Mouse (Mus musculus): ENCODE results near the gene Xylt1. TPM values are rescaled to one million over a fixed set of nuclear protein-coding genes. Genes with fewer than 3 reads are reported as not detected.

Gene Xylt1
- polyA plus RNA-seq, 1 experiment from 2014 or later, result 0.20 TPM

- H3K27ac ChIP-seq, result no peak overlapping the region
- H3K9me3 ChIP-seq (replicated peaks), result no peaks in the 10 kb centered on the region
- H3K36me3 ChIP-seq, result no peaks in the 10 kb centered on the region
- no peak overlapping the region for H3K4me3 ChIP-seq (replicated peaks)
- ATAC-seq (ENCODE audit: low read depth) (no peak), DNase-seq (no peak)
- H3K4me1 ChIP-seq (replicated peaks), result peaks cover 10% of the 10 kb centered on the region
- H3K4me2 ChIP-seq, result no peak overlapping the region
- no peak overlapping the region for H3K9ac ChIP-seq
- no peaks in the 10 kb centered on the region for H3K27me3 ChIP-seq
- WGBS (ENCODE audit: insufficient replicate concordance), result 72% methylated on average over 3 of the region's 3 CpGs
Measured at GRCm38 (mm10) chr7:117686997-117687302, 306.2 kb downstream of the Xylt1 start.

GRCm38 (mm10) chr7:117695612-117696011 is 314.8 kb downstream of the Xylt1 start:
- WGBS (ENCODE audit: insufficient replicate concordance), result 70% methylated on average over 4 of the region's 4 CpGs
- no peak for ATAC-seq (ENCODE audit: low read depth)
- Histone ChIP-seq H3K36me3 (no peaks in the 10 kb centered on the region), H3K9ac (no peak overlapping the region), H3K27ac (no peak overlapping the region), H3K9me3 (replicated peaks) (no peaks in the 10 kb centered on the region), H3K4me1 (replicated peaks) (no peaks in the 10 kb centered on the region), H3K27me3 (no peaks in the 10 kb centered on the region), H3K4me3 (replicated peaks) (no peak overlapping the region), H3K4me2 (no peak overlapping the region)
- DNase-seq, result no peak

- Histone ChIP-seq H3K4me2 (no peak overlapping the region), H3K4me3 (replicated peaks) (no peak overlapping the region), H3K27me3 (no peaks in the 10 kb centered on the region), H3K9ac (no peak overlapping the region), H3K27ac (no peak overlapping the region), H3K36me3 (no peaks in the 10 kb centered on the region), H3K4me1 (replicated peaks) (no peaks in the 10 kb centered on the region), H3K9me3 (replicated peaks) (no peaks in the 10 kb centered on the region)
- WGBS (ENCODE audit: insufficient replicate concordance), result 73% methylated on average over 4 of the region's 4 CpGs
- no peak for DNase-seq
- ATAC-seq (ENCODE audit: low read depth), result no peak
Measured at GRCm38 (mm10) chr7:117697681-117698080, 316.9 kb downstream of the Xylt1 start.

- Histone ChIP-seq H3K4me3 (replicated peaks) (no peak overlapping the region), H3K4me2 (no peak overlapping the region), H3K9me3 (replicated peaks) (no peaks in the 10 kb centered on the region), H3K27ac (no peak overlapping the region), H3K36me3 (no peaks in the 10 kb centered on the region), H3K4me1 (replicated peaks) (no peaks in the 10 kb centered on the region), H3K9ac (no peak overlapping the region), H3K27me3 (no peaks in the 10 kb centered on the region)
- no peak for DNase-seq
- WGBS (ENCODE audit: insufficient replicate concordance), result 81% methylated on average over 1 of the region's 1 CpGs
- no peak for ATAC-seq (ENCODE audit: low read depth)
Measured at GRCm38 (mm10) chr7:117698551-117699114, 317.9 kb downstream of the Xylt1 start.

GRCm38 (mm10) chr7:117699343-117699985 is 318.7 kb downstream of the Xylt1 start:
- H3K9me3 ChIP-seq (replicated peaks), result no peaks in the 10 kb centered on the region
- H3K4me3 ChIP-seq (replicated peaks), result no peak overlapping the region
- WGBS (ENCODE audit: insufficient replicate concordance), result 60% methylated on average over 4 of the region's 4 CpGs
- no peaks in the 10 kb centered on the region for H3K36me3 ChIP-seq
- no peak overlapping the region for H3K9ac ChIP-seq
- no peak overlapping the region for H3K4me2 ChIP-seq
- ATAC-seq (ENCODE audit: low read depth), result no peak
- no peaks in the 10 kb centered on the region for H3K4me1 ChIP-seq (replicated peaks)
- H3K27ac ChIP-seq, result no peak overlapping the region
- H3K27me3 ChIP-seq, result no peaks in the 10 kb centered on the region
- DNase-seq, result no peak

- Histone ChIP-seq H3K4me1 (replicated peaks) (no peaks in the 10 kb centered on the region), H3K27ac (no peak overlapping the region), H3K36me3 (no peaks in the 10 kb centered on the region), H3K27me3 (no peaks in the 10 kb centered on the region), H3K9ac (no peak overlapping the region), H3K4me3 (replicated peaks) (no peak overlapping the region), H3K9me3 (replicated peaks) (no peaks in the 10 kb centered on the region), H3K4me2 (no peak overlapping the region)
- ATAC-seq (ENCODE audit: low read depth), result no peak
- no peak for DNase-seq
- 67% methylated on average over 6 of the region's 6 CpGs for WGBS (ENCODE audit: insufficient replicate concordance)
Measured at GRCm38 (mm10) chr7:117700066-117700465, 319.3 kb downstream of the Xylt1 start.

GRCm38 (mm10) chr7:117709901-117710607 is 329.3 kb downstream of the Xylt1 start:
- 49% methylated on average over 10 of the region's 10 CpGs for WGBS (ENCODE audit: insufficient replicate concordance)
- no peaks in the 10 kb centered on the region for H3K27me3 ChIP-seq
- H3K4me1 ChIP-seq (replicated peaks), result no peaks in the 10 kb centered on the region
- no peak overlapping the region for H3K4me2 ChIP-seq
- ATAC-seq (ENCODE audit: low read depth) (no peak), DNase-seq (no peak)
- H3K9me3 ChIP-seq (replicated peaks), result no peaks in the 10 kb centered on the region
- no peak overlapping the region for H3K4me3 ChIP-seq (replicated peaks)
- no peaks in the 10 kb centered on the region for H3K36me3 ChIP-seq
- no peak overlapping the region for H3K27ac ChIP-seq
- H3K9ac ChIP-seq, result no peak overlapping the region

- no peak overlapping the region for H3K4me3 ChIP-seq (replicated peaks)
- no peaks in the 10 kb centered on the region for H3K27me3 ChIP-seq
Measured at GRCm38 (mm10) chr7:117716876-117717408, 336.2 kb downstream of the Xylt1 start.

GRCm38 (mm10) chr7:117720426-117720825 is 339.6 kb downstream of the Xylt1 start:
- Histone ChIP-seq H3K4me1 (replicated peaks) (no peaks in the 10 kb centered on the region), H3K27me3 (no peaks in the 10 kb centered on the region), H3K27ac (no peak overlapping the region), H3K9ac (no peak overlapping the region), H3K36me3 (no peaks in the 10 kb centered on the region), H3K4me3 (replicated peaks) (no peak overlapping the region), H3K4me2 (no peak overlapping the region), H3K9me3 (replicated peaks) (no peaks in the 10 kb centered on the region)
- whole genome bisulfite sequencing (ENCODE audit: insufficient replicate concordance), result 50% methylated on average over 6 of the region's 6 CpGs
- ATAC-seq (ENCODE audit: low read depth) (no peak), DNase-seq (no peak)

More at GRCm38 (mm10) chr7:117716876-117717408, 336.2 kb downstream of the Xylt1 start:
- Histone ChIP-seq H3K27ac (no peak overlapping the region), H3K9me3 (replicated peaks) (no peaks in the 10 kb centered on the region), H3K4me2 (no peak overlapping the region), H3K9ac (no peak overlapping the region), H3K4me1 (replicated peaks) (no peaks in the 10 kb centered on the region), H3K36me3 (no peaks in the 10 kb centered on the region)
- 64% methylated on average over 5 of the region's 5 CpGs for WGBS (ENCODE audit: insufficient replicate concordance)
- DNase-seq (no peak), ATAC-seq (ENCODE audit: low read depth) (no peak)
